Mouse (Mus musculus) c-Kit-positive CD71-positive TER-119-positive erythroid progenitor cells, embryonic 14.5 days (primary cell): ENCODE results near the gene Arntl.

Experiments
- DNase-seq: peaks from one replicate; pipeline ENCODE4 v3.0.0-alpha.2; 2013; ENCODE audit warnings: low spot score

The Arntl gene

GRCm38 (mm10) chr7:113294598-113294997 is 87.3 kb downstream of the Arntl start:
- DNase-seq = peak; percentile 32

GRCm38 (mm10) chr7:113295077-113295890 is 88.0 kb downstream of the Arntl start:
- DNase-seq = peak; percentile 50

GRCm38 (mm10) chr7:113297813-113298212 is 90.5 kb downstream of the Arntl start:
- DNase-seq = no peak

DNA sequence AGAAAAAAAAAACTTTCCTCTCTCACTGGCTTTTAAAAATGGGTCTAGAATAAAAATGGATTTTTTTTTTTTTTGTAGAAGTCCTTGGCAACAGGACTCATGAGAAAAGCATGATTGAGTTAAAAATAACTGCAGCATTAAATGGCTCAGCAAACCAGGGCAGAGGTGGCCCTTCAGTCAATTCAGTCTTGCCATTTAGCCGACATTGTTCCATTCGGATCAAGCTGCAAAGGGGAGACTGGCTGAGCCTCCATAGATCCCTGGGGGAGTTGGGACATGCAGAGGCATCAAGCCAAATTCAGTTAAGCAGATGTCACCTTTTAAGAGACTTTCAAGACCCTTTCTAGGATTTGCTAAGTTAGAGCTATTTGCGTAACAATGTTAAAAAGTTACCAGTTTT is 102.9 kb downstream of the Arntl start:
- DNase-seq = no peak

- DNase-seq = peak; percentile 54
Measured at GRCm38 (mm10) chr7:113311784-113312183, 104.5 kb downstream of the Arntl start.

DNA sequence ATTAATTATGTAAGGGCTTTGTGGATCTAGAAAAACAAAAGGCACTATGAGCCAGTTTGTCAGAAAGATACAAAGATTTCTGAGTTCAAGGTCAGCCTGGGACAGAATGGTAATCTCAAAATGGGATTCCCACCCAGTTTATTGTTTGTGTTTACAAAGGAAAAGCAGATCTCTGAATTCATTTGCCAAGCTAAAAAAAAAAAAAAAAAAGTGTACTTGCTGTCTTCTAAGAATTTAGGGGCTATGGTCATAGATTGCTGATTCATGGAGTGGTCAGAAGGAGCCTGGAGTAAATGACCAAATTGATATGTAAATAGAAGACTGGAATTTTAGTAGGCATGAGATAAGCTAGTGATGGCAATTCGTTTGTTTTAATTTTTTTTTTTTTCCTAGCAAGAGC is 112.9 kb downstream of the Arntl start:
- DNase-seq = no peak

DNA sequence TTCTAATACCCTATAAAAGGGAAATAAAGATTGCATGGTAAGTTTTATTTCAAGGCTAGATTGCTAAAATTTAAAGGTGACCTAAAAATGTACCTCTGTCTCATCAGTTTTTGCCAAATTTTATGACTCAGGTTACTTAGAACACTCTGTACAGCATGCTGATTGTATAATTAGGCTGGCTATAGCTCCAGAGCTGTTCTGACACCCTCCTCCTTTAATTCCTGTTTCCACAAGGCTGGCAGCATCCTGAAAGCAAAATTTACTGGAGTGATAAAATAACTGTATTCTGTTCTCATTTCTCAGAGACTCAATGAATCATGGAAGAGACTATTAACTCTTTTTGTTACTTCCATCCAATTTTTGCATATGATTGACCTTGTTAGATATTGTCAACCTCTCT is 126.8 kb downstream of the Arntl start:
- no peak for DNase-seq

GRCm38 (mm10) chr7:113335250-113335649 is 128.0 kb downstream of the Arntl start:
- no peak for DNase-seq

DNA sequence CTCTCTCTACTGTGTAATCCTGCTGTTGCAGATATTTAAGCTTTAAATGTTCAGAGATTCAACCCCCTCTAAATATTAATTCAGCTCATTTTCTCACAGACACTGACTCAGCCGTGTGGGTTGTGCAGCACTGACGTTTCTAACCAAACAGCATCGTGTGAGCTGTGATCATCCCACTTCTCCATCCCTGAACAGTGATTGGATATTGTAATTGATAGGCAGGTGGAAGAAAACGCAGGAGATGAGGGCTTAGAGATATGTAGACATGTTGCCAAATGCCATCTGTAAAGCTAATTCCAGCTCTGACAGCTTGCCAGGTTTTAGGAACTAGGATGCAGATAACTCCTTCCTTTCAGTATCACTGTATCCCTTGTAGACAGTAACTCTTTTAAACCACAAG is 140.0 kb downstream of the Arntl start:
- DNase-seq = no peak

DNA sequence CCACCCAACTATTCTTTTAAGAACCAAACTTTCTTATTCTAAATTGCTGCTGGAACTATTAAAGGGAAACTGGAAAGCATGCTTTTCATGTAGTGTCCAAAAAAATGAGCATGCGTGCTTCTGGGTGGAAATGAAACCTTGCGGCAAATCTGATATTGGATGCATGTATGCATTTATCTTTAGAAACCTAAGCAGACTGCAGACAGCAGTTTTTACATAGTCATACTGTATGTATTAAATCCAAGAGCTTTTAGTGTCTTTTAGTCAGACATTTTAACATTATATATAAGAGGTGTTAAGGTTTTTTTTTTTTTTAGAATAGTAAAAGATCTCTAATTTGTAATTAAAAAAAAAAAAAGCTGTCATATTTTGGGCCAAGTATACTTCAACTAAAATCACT is 140.4 kb downstream of the Arntl start:
- DNase-seq = no peak

- DNase-seq = peak; percentile 47
Measured at GRCm38 (mm10) chr7:113349089-113349488, 141.8 kb downstream of the Arntl start.
